Mouse (Mus musculus) erythroblast, embryonic 14.5 days (primary cell): Measurements from ENCODE around the gene Syce1l. TPM values are rescaled to one million over a fixed set of nuclear protein-coding genes. Genes with fewer than 3 reads are reported as not detected.

ENCODE experiments used
- H3K27me3 ChIP-seq: 2 replicates; pipeline ENCODE4 v1.6.1; 2012; ENCODE audit warnings: inconsistent platforms; ENCODE audit not compliant: control insufficient read depth
- H3K36me3 ChIP-seq: 2 replicates; pipeline ENCODE4 v1.6.1; 2012; ENCODE audit warnings: mild to moderate bottlenecking, inconsistent platforms; ENCODE audit not compliant: control insufficient read depth
- H3K4me1 ChIP-seq: 2 replicates; pipeline ENCODE4 v1.6.1; 2012; ENCODE audit warnings: inconsistent platforms; ENCODE audit not compliant: control insufficient read depth
- H3K4me3 ChIP-seq: replicated peaks from 2 replicates; pipeline ENCODE3; 2012; ENCODE audit warnings: moderate library complexity, mild to moderate bottlenecking, inconsistent platforms
- H3K9me3 ChIP-seq: 2 replicates; pipeline ENCODE4 v1.6.1; 2012; ENCODE audit warnings: low read length, inconsistent platforms, mixed read lengths; ENCODE audit not compliant: control insufficient read depth
- GATA1 ChIP-seq: IDR thresholded peaks from 2 replicates; pipeline ENCODE4 v1.6.1; 2012; ENCODE audit warnings: low read length, inconsistent platforms, mixed read lengths
- TAL1 ChIP-seq: IDR thresholded peaks from 3 replicates; pipeline ENCODE4 v1.6.1; 2012; ENCODE audit warnings: low read length, inconsistent platforms, mixed read lengths
- polyA plus RNA-seq: library from polyadenylated mRNA; stranded (reverse); fragments of >175 nt; gene quantifications from 2 replicates; pipeline ENCODE4 v1.2.3, GENCODE M21; 2012

Syce1l gene
- polyA plus RNA-seq: not detected in 2 replicates

GRCm38 (mm10) chr8:113642926-113643325 lies at the start of gene Syce1l:
Gene Syce1l, plus strand, starts transcription at chr8:113643213.
- Histone ChIP-seq H3K27me3 (no peaks in the 10 kb centered on the region), H3K36me3 (peaks cover 48% of the 10 kb centered on the region), H3K4me1 (no peaks in the 10 kb centered on the region), H3K4me3 (no peak within 1 kb of the TSS), H3K9me3 (no peaks in the 10 kb centered on the region)
- TF ChIP-seq TAL1 (no peak), GATA1 (no peak)

- peaks cover 18% of the 10 kb centered on the region for H3K9me3 ChIP-seq
- no peaks in the 10 kb centered on the region for H3K4me1 ChIP-seq
- no peak for TF ChIP-seq GATA1
- no peak for TF ChIP-seq TAL1
These were observed 44.6 kb upstream of the Syce1l start for GRCm38 (mm10) chr8:113598401-113598800.

GRCm38 (mm10) chr8:113632634-113633033 lies 10.4 kb upstream of the Syce1l start:
- no peaks in the 10 kb centered on the region for H3K9me3 ChIP-seq
- no peak overlapping the region for H3K4me3 ChIP-seq
- H3K36me3 ChIP-seq: peaks cover 2% of the 10 kb centered on the region
- TF ChIP-seq GATA1 (no peak), TAL1 (no peak)
- H3K27me3 ChIP-seq: no peaks in the 10 kb centered on the region
- peaks cover 25% of the 10 kb centered on the region for H3K4me1 ChIP-seq

More at GRCm38 (mm10) chr8:113598401-113598800, 44.6 kb upstream of the Syce1l start:
- H3K4me3 ChIP-seq: no peak overlapping the region
- H3K27me3 ChIP-seq: no peaks in the 10 kb centered on the region
- H3K36me3 ChIP-seq: no peaks in the 10 kb centered on the region

GRCm38 (mm10) chr8:113634161-113634560 lies 8.9 kb upstream of the Syce1l start:
- TF ChIP-seq TAL1 (no peak), GATA1 (no peak)
- peaks cover 27% of the 10 kb centered on the region for H3K4me1 ChIP-seq
- no peaks in the 10 kb centered on the region for H3K27me3 ChIP-seq
- no peaks in the 10 kb centered on the region for H3K9me3 ChIP-seq
- peak overlapping the region; percentile 88 for H3K4me3 ChIP-seq
- peaks cover 17% of the 10 kb centered on the region for H3K36me3 ChIP-seq

- TF ChIP-seq TAL1: no peak
- TF ChIP-seq GATA1: no peak
- peaks cover 25% of the 10 kb centered on the region for H3K36me3 ChIP-seq
- peaks cover 27% of the 10 kb centered on the region for H3K4me1 ChIP-seq
- H3K9me3 ChIP-seq: no peaks in the 10 kb centered on the region
- no peaks in the 10 kb centered on the region for H3K27me3 ChIP-seq
- H3K4me3 ChIP-seq: peak within 1 kb of the TSS; percentile 88
These were observed 8.1 kb upstream of the Syce1l start, which contains the start of gene Mon1b for GRCm38 (mm10) chr8:113634670-113635591. Gene Mon1b, plus strand, starts transcription at chr8:113635587.

GRCm38 (mm10) chr8:113635592-113636279 lies 7.3 kb upstream of the Syce1l start:
- H3K9me3 ChIP-seq: no peaks in the 10 kb centered on the region
- H3K27me3 ChIP-seq: no peaks in the 10 kb centered on the region
- peaks cover 32% of the 10 kb centered on the region for H3K36me3 ChIP-seq
- TF ChIP-seq TAL1 (no peak), GATA1 (peak; percentile 63)
- H3K4me3 ChIP-seq: peak overlapping the region; percentile 88
- peaks cover 27% of the 10 kb centered on the region for H3K4me1 ChIP-seq

GRCm38 (mm10) chr8:113636280-113636628 lies 6.8 kb upstream of the Syce1l start:
- Histone ChIP-seq H3K9me3 (no peaks in the 10 kb centered on the region), H3K36me3 (peaks cover 34% of the 10 kb centered on the region), H3K27me3 (no peaks in the 10 kb centered on the region), H3K4me3 (peak overlapping the region; percentile 88), H3K4me1 (peaks cover 27% of the 10 kb centered on the region)
- TF ChIP-seq GATA1 (no peak), TAL1 (no peak)

- no peaks in the 10 kb centered on the region for H3K27me3 ChIP-seq
- peaks cover 18% of the 10 kb centered on the region for H3K4me1 ChIP-seq
- TF ChIP-seq GATA1 (no peak), TAL1 (no peak)
- no peaks in the 10 kb centered on the region for H3K9me3 ChIP-seq
- no peak overlapping the region for H3K4me3 ChIP-seq
- H3K36me3 ChIP-seq: peaks cover 52% of the 10 kb centered on the region
These were observed 2.7 kb upstream of the Syce1l start for GRCm38 (mm10) chr8:113640357-113640756.
